In genomic region chr9:50725921-50726590, GRCm38 (mm10) we compare ENCODE assay signal across 9 mouse cellular contexts. TPM values are rescaled to one million over a fixed set of nuclear protein-coding genes. Genes with fewer than 3 reads are reported as not detected.
DNase-seq lines count a peak whose midpoint lies in the region; ATAC-seq and TF ChIP-seq lines count a peak whose summit lies in the region.
"Had no signal": no experiment of that assay in that cellular context is flagged by ENCODE, and none has a peak within 500 bp of the region (broad histone marks: within the 10 kb centered on the region; RNA-seq: fewer than 3 reads in every experiment).

No protein-coding gene starts in this region.

- no peaks in the 10 kb centered on the region for H3K36me3 ChIP-seq in forebrain, embryonic 13.5 days (ENCODE audit: poor library complexity, severe bottlenecking)
- no peaks in the 10 kb centered on the region for H3K36me3 ChIP-seq in limb, embryonic 14.5 days (ENCODE audit: control insufficient read depth, insufficient read depth, low read length)

- peak; percentile 72 for DNase-seq in adipocyte (ENCODE audit: low spot score)
- DNase-seq in cerebellum, adult 8-10 months = peak; percentile 50
- DNase-seq in limb, embryonic 14.5 days (ENCODE audit: low spot score) = no peak
- DNase-seq in layer of hippocampus, adult 9-11 months = no peak
- no peak for DNase-seq in c-Kit-positive CD71-positive TER-119-positive erythroid progenitor cells, embryonic 14.5 days (ENCODE audit: low spot score)
- DNase-seq in testis, postnatal 10 days (ENCODE audit: low spot score) = no peak

- no peak for ATAC-seq in forebrain, embryonic 13.5 days
- ATAC-seq in limb, embryonic 14.5 days (ENCODE audit: low FRiP score, low read depth) = no peak
- ATAC-seq in frontal cortex, adult (ENCODE audit: low TSS enrichment) = no peak

- H3K9ac ChIP-seq in forebrain, embryonic 13.5 days = peak overlapping the region; percentile 81
- H3K9ac ChIP-seq in limb, embryonic 14.5 days (ENCODE audit: low read depth, low read length, severe bottlenecking) = peak overlapping the region; percentile 61

- H3K4me2 ChIP-seq in forebrain, embryonic 13.5 days = peak overlapping the region; percentile 92
- peak overlapping the region; percentile 71 for H3K4me2 ChIP-seq in limb, embryonic 14.5 days (replicated peaks; ENCODE audit: low read depth, low read length, severe bottlenecking)

- no peak for TF ChIP-seq POLR2A in limb, embryonic 14.5 days (IDR thresholded peaks at IDR 0.05; ENCODE audit: borderline replicate concordance, extremely low read depth, insufficient read depth, insufficient read length)

- H3K9me3 ChIP-seq in forebrain, embryonic 13.5 days (replicated peaks) = no peaks in the 10 kb centered on the region
- no peaks in the 10 kb centered on the region for H3K9me3 ChIP-seq in limb, embryonic 14.5 days (ENCODE audit: control insufficient read depth, low read length)
- H3K9me3 ChIP-seq: megakaryocyte, embryonic 14.5 days had no signal

- H3K27ac ChIP-seq in forebrain, embryonic 13.5 days = peak overlapping the region; percentile 70
- H3K27ac ChIP-seq in limb, embryonic 14.5 days (replicated peaks; ENCODE audit: low read depth, low read length) = peak overlapping the region; percentile 70; the same call in 1 of the 2 replicates

- H3K4me3 ChIP-seq in forebrain, embryonic 13.5 days = peak overlapping the region; percentile 59
- H3K4me3 ChIP-seq in limb, embryonic 14.5 days (replicated peaks; ENCODE audit: low read length) = peak overlapping the region; percentile 50
- H3K4me3 ChIP-seq: megakaryocyte, embryonic 14.5 days had no signal

- H3K27me3 ChIP-seq in forebrain, embryonic 13.5 days = no peaks in the 10 kb centered on the region
- H3K27me3 ChIP-seq in limb, embryonic 14.5 days (ENCODE audit: control insufficient read depth, insufficient read depth, low read length) = no peaks in the 10 kb centered on the region

- H3K4me1 ChIP-seq in forebrain, embryonic 13.5 days = peaks cover 62% of the 10 kb centered on the region
- H3K4me1 ChIP-seq in limb, embryonic 14.5 days (ENCODE audit: control insufficient read depth, insufficient read depth, low read length) = peaks cover 37% of the 10 kb centered on the region

- 17% methylated on average over 8 of the region's 8 CpGs for WGBS in forebrain, embryonic 13.5 days
- 13% methylated on average over 8 of the region's 8 CpGs for WGBS in limb, embryonic 14.5 days

RNA-seq across cellular contexts. Expression of gene Dixdc1, which starts 13.3 kb away (rescaled TPM):
- polyA plus RNA-seq in forebrain, embryonic 13.5 days (2015; fragmentation: Nextera tagmentation; extraction: Ambion mirVana) = 20.2 and 21.4 TPM in 2 replicates
- polyA plus RNA-seq in limb, embryonic 14.5 days (2012; rRNA removed) = 16.4 and 17.5 TPM in 2 replicates
- polyA plus RNA-seq in limb, embryonic 14.5 days (2014; fragmentation: Nextera tagmentation; extraction: Ambion mirVana) = 16.1 and 18.9 TPM in 2 replicates

RNA-seq across cellular contexts. Expression of gene 2310030G06Rik, which starts 20.3 kb away (rescaled TPM):
- polyA plus RNA-seq in forebrain, embryonic 13.5 days (2015; fragmentation: Nextera tagmentation; extraction: Ambion mirVana) = 1.0 and 1.2 TPM in 2 replicates
- 3.8 and 4.9 TPM in 2 replicates for polyA plus RNA-seq in limb, embryonic 14.5 days (2012; rRNA removed)
- polyA plus RNA-seq in limb, embryonic 14.5 days (2014; fragmentation: Nextera tagmentation; extraction: Ambion mirVana) = 5.2 and 5.4 TPM in 2 replicates

RNA-seq across cellular contexts. Expression of gene Cryab, which starts 25.1 kb away (rescaled TPM):
- polyA plus RNA-seq in forebrain, embryonic 13.5 days (2015; fragmentation: Nextera tagmentation; extraction: Ambion mirVana) = 4.7 and 6.5 TPM in 2 replicates
- 78.2 and 80.7 TPM in 2 replicates for polyA plus RNA-seq in limb, embryonic 14.5 days (2012; rRNA removed)
- 87.2 and 117 TPM in 2 replicates for polyA plus RNA-seq in limb, embryonic 14.5 days (2014; fragmentation: Nextera tagmentation; extraction: Ambion mirVana)

RNA-seq across cellular contexts. Expression of gene Hspb2, which starts 26.1 kb away (rescaled TPM):
- polyA plus RNA-seq in forebrain, embryonic 13.5 days (2015; fragmentation: Nextera tagmentation; extraction: Ambion mirVana) = not detected in 2 replicates
- 53.0 and 61.6 TPM in 2 replicates for polyA plus RNA-seq in limb, embryonic 14.5 days (2012; rRNA removed)
- polyA plus RNA-seq in limb, embryonic 14.5 days (2014; fragmentation: Nextera tagmentation; extraction: Ambion mirVana) = 47.8 and 78.7 TPM in 2 replicates

RNA-seq across cellular contexts. Expression of gene Fdxacb1, which starts 42.0 kb away (rescaled TPM):
- polyA plus RNA-seq in forebrain, embryonic 13.5 days (2015; fragmentation: Nextera tagmentation; extraction: Ambion mirVana) = 10.9 and 12.3 TPM in 2 replicates
- 7.4 and 7.7 TPM in 2 replicates for polyA plus RNA-seq in limb, embryonic 14.5 days (2012; rRNA removed)
- polyA plus RNA-seq in limb, embryonic 14.5 days (2014; fragmentation: Nextera tagmentation; extraction: Ambion mirVana) = 10.6 and 10.8 TPM in 2 replicates

Comparison
In these comparisons a context has a peak if more than half of its experiments do, and no peak if none do; other contexts are left out.
1. DNase-seq: peak in adipocyte (single experiment) and cerebellum, adult 8-10 months (single experiment); none in limb, embryonic 14.5 days (single experiment), layer of hippocampus, adult 9-11 months (single experiment), c-Kit-positive CD71-positive TER-119-positive erythroid progenitor cells, embryonic 14.5 days (single experiment) and testis, postnatal 10 days (single experiment).
2. RNA of gene Cryab, which starts 25.1 kb away (polyA plus RNA-seq): 78.2 to 117 TPM in limb, embryonic 14.5 days; 4.7 to 6.5 TPM in forebrain, embryonic 13.5 days; every median in the first group is over 10 times any median in the second.